Mouse (Mus musculus) granulocyte monocyte progenitor cell, adult 5-6 weeks (primary cell): ENCODE measurements around the gene Palld. TPM values are rescaled to one million over a fixed set of nuclear protein-coding genes. Genes with fewer than 3 reads are reported as not detected.

Experiments used
- ATAC-seq: replicated peaks from 2 replicates; pipeline ENCODE4 v1.8.0; 2016; ENCODE audit warnings: mild to moderate bottlenecking, moderate TSS enrichment, inconsistent platforms; ENCODE audit not compliant: poor library complexity, severe bottlenecking
- total RNA-seq, 2 experiments: library from RNA; stranded (forward) in 1 of 2; stranded (reverse) in 1 of 2; fragments of 200-712, 200-1000 nt in 1 of 2; fragments of >200 nt in 1 of 2; fragmentation: Nextera tagmentation in 1 of 2; gene quantifications; 2 replicates each; pipeline ENCODE4 v1.2.3; 2014 to 2017

Palld gene
- total RNA-seq, 2 experiments from 2014 or later = not detected

- no peak for ATAC-seq
Measured at GRCm38 (mm10) chr8:61695416-61695815, 207.1 kb downstream of the Palld start.

GRCm38 (mm10) chr8:61692866-61693265, 209.6 kb downstream of the Palld start:
- no peak for ATAC-seq

GRCm38 (mm10) chr8:61692129-61692528, 210.4 kb downstream of the Palld start:
- no peak for ATAC-seq

GRCm38 (mm10) chr8:61691391-61691790, 211.1 kb downstream of the Palld start:
- no peak for ATAC-seq

- no peak for ATAC-seq
Measured at GRCm38 (mm10) chr8:61687071-61687470, 215.4 kb downstream of the Palld start.

GRCm38 (mm10) chr8:61686340-61686739, 216.2 kb downstream of the Palld start:
- ATAC-seq = peak; percentile 27

- no peak for ATAC-seq
Measured at GRCm38 (mm10) chr8:61685280-61685679, 217.2 kb downstream of the Palld start.

- ATAC-seq = no peak
Measured at GRCm38 (mm10) chr8:61684280-61684939, 218.1 kb downstream of the Palld start.

GRCm38 (mm10) chr8:61682902-61683301, 219.6 kb downstream of the Palld start:
- ATAC-seq = no peak

GRCm38 (mm10) chr8:61681217-61681616, 221.3 kb downstream of the Palld start:
- ATAC-seq = no peak

- ATAC-seq = no peak
Measured at GRCm38 (mm10) chr8:61677227-61677626, 225.3 kb downstream of the Palld start.

- no peak for ATAC-seq
Measured at GRCm38 (mm10) chr8:61671151-61671550, 231.3 kb downstream of the Palld start.

- ATAC-seq = no peak
Measured at GRCm38 (mm10) chr8:61670376-61670775, 232.1 kb downstream of the Palld start.

GRCm38 (mm10) chr8:61666919-61667318, 235.6 kb downstream of the Palld start:
- ATAC-seq = no peak

- no peak for ATAC-seq
Measured at GRCm38 (mm10) chr8:61665021-61665420, 237.5 kb downstream of the Palld start.

GRCm38 (mm10) chr8:61664162-61664561, 238.3 kb downstream of the Palld start:
- ATAC-seq = no peak

GRCm38 (mm10) chr8:61662829-61663228, 239.7 kb downstream of the Palld start:
- ATAC-seq = no peak

- ATAC-seq = no peak
Measured at GRCm38 (mm10) chr8:61661611-61662010, 240.9 kb downstream of the Palld start.

- no peak for ATAC-seq
Measured at GRCm38 (mm10) chr8:61660961-61661360, 241.5 kb downstream of the Palld start.

- ATAC-seq = no peak
Measured at GRCm38 (mm10) chr8:61651955-61652354, 250.5 kb downstream of the Palld start.

GRCm38 (mm10) chr8:61646195-61646835, 256.2 kb downstream of the Palld start:
- no peak for ATAC-seq

- no peak for ATAC-seq
Measured at GRCm38 (mm10) chr8:61645642-61646041, 256.8 kb downstream of the Palld start.
